Comparison of ENCODE assay signal across 8 mouse cellular contexts in genomic region chr1:132212218-132212617, GRCm38 (mm10). TPM values are rescaled to one million over a fixed set of nuclear protein-coding genes. Genes with fewer than 3 reads are reported as not detected.
DNase-seq lines count a peak whose midpoint lies in the region; ATAC-seq and TF ChIP-seq lines count a peak whose summit lies in the region.

No protein-coding gene starts in this region.

- peaks cover 8% of the 10 kb centered on the region for H3K4me1 ChIP-seq in ES-Bruce4 (ENCODE audit: control insufficient read depth, insufficient read depth, low read length)
- H3K4me1 ChIP-seq in bone marrow macrophage, adult 2 months (ENCODE audit: control insufficient read depth, insufficient read depth, low read length) = no peaks in the 10 kb centered on the region
- peaks cover 14% of the 10 kb centered on the region; the same call in 1 of the 2 replicates for H3K4me1 ChIP-seq in forebrain, embryonic 11.5 days (replicated peaks; ENCODE audit: control insufficient read depth, insufficient read depth, low read length)
- no peaks in the 10 kb centered on the region for H3K4me1 ChIP-seq in heart, postnatal 0 days (ENCODE audit: control insufficient read depth, insufficient read depth)
- H3K4me1 ChIP-seq in liver, embryonic 13.5 days (replicated peaks) = 0 out of 2 replicates have a peak, but pooled peaks cover 7% of the 10 kb centered on the region
- peaks cover 17% of the 10 kb centered on the region for H3K4me1 ChIP-seq in neural tube, embryonic 11.5 days (ENCODE audit: control insufficient read depth, insufficient read depth, low read length)

- no peak overlapping the region for H3K27ac ChIP-seq in ES-Bruce4 (ENCODE audit: insufficient read depth, low read length)
- H3K27ac ChIP-seq in bone marrow macrophage, adult 2 months (ENCODE audit: insufficient read depth, low read depth, low read length) = no peak overlapping the region
- no peak overlapping the region for H3K27ac ChIP-seq in forebrain, embryonic 11.5 days (ENCODE audit: low read depth, low read length)
- no peak overlapping the region for H3K27ac ChIP-seq in heart, postnatal 0 days (ENCODE audit: low read depth)
- no peak overlapping the region for H3K27ac ChIP-seq in liver, embryonic 13.5 days
- no peak overlapping the region for H3K27ac ChIP-seq in neural tube, embryonic 11.5 days (ENCODE audit: low read depth, low read length)

- no peaks in the 10 kb centered on the region for H3K27me3 ChIP-seq in ES-Bruce4 (ENCODE audit: control insufficient read depth, insufficient read depth, low read length, poor library complexity, severe bottlenecking)
- H3K27me3 ChIP-seq in forebrain, embryonic 11.5 days (ENCODE audit: control insufficient read depth, insufficient read depth, low read length) = peaks cover 5% of the 10 kb centered on the region; the same call in 1 of the 2 replicates
- H3K27me3 ChIP-seq in heart, postnatal 0 days (ENCODE audit: control insufficient read depth, insufficient read depth, low read length) = peaks cover 40% of the 10 kb centered on the region
- H3K27me3 ChIP-seq in liver, embryonic 13.5 days = peaks cover 60% of the 10 kb centered on the region
- no peaks in the 10 kb centered on the region for H3K27me3 ChIP-seq in neural tube, embryonic 11.5 days (ENCODE audit: control insufficient read depth, insufficient read depth, low read length)

- TF ChIP-seq EP300 in ES-Bruce4 (IDR thresholded peaks at IDR 0.05; ENCODE audit: insufficient read depth, low read depth, low read length) = no peak
- no peak for TF ChIP-seq EP300 in heart, postnatal 0 days (IDR thresholded peaks at IDR 0.05; ENCODE audit: low read depth)

- no peaks in the 10 kb centered on the region for H3K36me3 ChIP-seq in ES-Bruce4 (ENCODE audit: control insufficient read depth, insufficient read depth, low read length, poor library complexity, severe bottlenecking)
- no peaks in the 10 kb centered on the region for H3K36me3 ChIP-seq in forebrain, embryonic 11.5 days (ENCODE audit: control insufficient read depth, insufficient read depth, low read length)
- H3K36me3 ChIP-seq in heart, postnatal 0 days (replicated peaks; ENCODE audit: control insufficient read depth, insufficient read depth, low read length) = no peaks in the 10 kb centered on the region
- H3K36me3 ChIP-seq in liver, embryonic 13.5 days = no peaks in the 10 kb centered on the region
- no peaks in the 10 kb centered on the region for H3K36me3 ChIP-seq in neural tube, embryonic 11.5 days (ENCODE audit: control insufficient read depth, insufficient read depth, low read length)

- 8% methylated on average over 20 of the region's 20 CpGs for WGBS in forebrain, embryonic 11.5 days
- 8% methylated on average over 20 of the region's 20 CpGs for WGBS in heart, postnatal 0 days
- WGBS in liver, embryonic 13.5 days (ENCODE audit: insufficient replicate concordance) = 9% methylated on average over 20 of the region's 20 CpGs
- 6% methylated on average over 20 of the region's 20 CpGs for WGBS in neural tube, embryonic 11.5 days

- ATAC-seq in forebrain, embryonic 11.5 days (replicated peaks; ENCODE audit: low FRiP score) = peak; percentile 50; the same call in 1 of the 2 replicates
- ATAC-seq in heart, postnatal 0 days (ENCODE audit: insufficient read depth, low read depth) = peak; percentile 53; the same call in 1 of the 2 replicates
- no peak for ATAC-seq in liver, embryonic 13.5 days (ENCODE audit: low read depth)
- ATAC-seq in neural tube, embryonic 11.5 days (ENCODE audit: insufficient read depth, low FRiP score, low TSS enrichment) = peak; percentile 12; the same call in 1 of the 2 replicates

- H3K4me2 ChIP-seq in forebrain, embryonic 11.5 days (ENCODE audit: low read depth, low read length, severe bottlenecking) = peak overlapping the region; percentile 37
- peak overlapping the region; percentile 42 for H3K4me2 ChIP-seq in heart, postnatal 0 days (ENCODE audit: low read depth, low read length)
- peak overlapping the region; percentile 56 for H3K4me2 ChIP-seq in liver, embryonic 13.5 days
- H3K4me2 ChIP-seq in neural tube, embryonic 11.5 days (ENCODE audit: low read depth) = peak overlapping the region; percentile 29

- TF ChIP-seq POLR2A in ES-Bruce4 (IDR thresholded peaks at IDR 0.05; ENCODE audit: insufficient read depth, low read length) = no peak
- no peak for TF ChIP-seq POLR2A in bone marrow macrophage, adult 2 months (IDR thresholded peaks at IDR 0.05; ENCODE audit: borderline replicate concordance, low read depth, low read length)

- no peaks in the 10 kb centered on the region for H3K9me3 ChIP-seq in ES-Bruce4 (replicated peaks; ENCODE audit: control insufficient read depth, insufficient read depth, low read length, poor library complexity, severe bottlenecking)
- H3K9me3 ChIP-seq in forebrain, embryonic 11.5 days (ENCODE audit: control insufficient read depth, low read length) = no peaks in the 10 kb centered on the region
- no peaks in the 10 kb centered on the region for H3K9me3 ChIP-seq in heart, postnatal 0 days (replicated peaks; ENCODE audit: control insufficient read depth, low read length)
- no peaks in the 10 kb centered on the region for H3K9me3 ChIP-seq in liver, embryonic 13.5 days (replicated peaks)
- no peaks in the 10 kb centered on the region for H3K9me3 ChIP-seq in neural tube, embryonic 11.5 days (ENCODE audit: control insufficient read depth, low read length)

- peak overlapping the region; percentile 4; the same call in 1 of the 2 replicates for H3K9ac ChIP-seq in ES-Bruce4 (ENCODE audit: low read depth, poor library complexity, severe bottlenecking)
- peak overlapping the region; percentile 5 for H3K9ac ChIP-seq in forebrain, embryonic 11.5 days (ENCODE audit: low read length)
- no peak overlapping the region for H3K9ac ChIP-seq in heart, postnatal 0 days (replicated peaks; ENCODE audit: low read depth, low read length)
- H3K9ac ChIP-seq in liver, embryonic 13.5 days = peak overlapping the region; percentile 39; the same call in 1 of the 2 replicates
- H3K9ac ChIP-seq in neural tube, embryonic 11.5 days (ENCODE audit: low read length) = peak overlapping the region; percentile 15; the same call in 1 of the 2 replicates

- peak; percentile 78 for DNase-seq in forebrain, embryonic 11.5 days (ENCODE audit: low spot score)
- peak; percentile 29 for DNase-seq in heart, postnatal 0 days (ENCODE audit: low spot score)
- DNase-seq in kidney, postnatal 4 days = peak; percentile 75 to 81
- DNase-seq in liver, embryonic 13.5 days = no peak
- peak; percentile 70 for DNase-seq in neural tube, embryonic 11.5 days (ENCODE audit: low spot score)
- peak; percentile 56 for DNase-seq in urinary bladder, postnatal 14 days (ENCODE audit: low spot score)

- TF ChIP-seq CTCF in ES-Bruce4 (IDR thresholded peaks at IDR 0.05; ENCODE audit: low read depth, low read length) = peak; percentile 87
- TF ChIP-seq CTCF in bone marrow macrophage, adult 2 months (IDR thresholded peaks at IDR 0.05; ENCODE audit: low read depth, low read length) = peak; percentile 96
- TF ChIP-seq CTCF in heart, postnatal 0 days (IDR thresholded peaks at IDR 0.05; ENCODE audit: low read depth) = peak; percentile 58

- H3K4me3 ChIP-seq in ES-Bruce4 (ENCODE audit: low read depth, low read length) = peak overlapping the region; percentile 62
- peak overlapping the region; percentile 9; the same call in 1 of the 2 replicates for H3K4me3 ChIP-seq in bone marrow macrophage, adult 2 months (ENCODE audit: insufficient read depth, low read length)
- peak overlapping the region; percentile 29; the same call in 1 of the 2 replicates for H3K4me3 ChIP-seq in forebrain, embryonic 11.5 days (ENCODE audit: low read depth, low read length)
- H3K4me3 ChIP-seq in heart, postnatal 0 days (ENCODE audit: low read depth, low read length) = peak overlapping the region; percentile 18; the same call in 1 of the 2 replicates
- peak overlapping the region; percentile 32 for H3K4me3 ChIP-seq in liver, embryonic 13.5 days (replicated peaks)
- H3K4me3 ChIP-seq in neural tube, embryonic 11.5 days (ENCODE audit: low read depth, low read length) = peak overlapping the region; percentile 23

RNA-seq across cellular contexts. Expression of gene Gm10188, which starts 17.3 kb away (rescaled TPM):
- polyA plus RNA-seq in ES-Bruce4 (2011; ENCODE audit: insufficient read depth, insufficient read length, low read depth, missing spikeins) = not detected in 2 replicates
- polyA plus RNA-seq in bone marrow macrophage, adult 2 months (2012; ENCODE audit: insufficient read depth, insufficient read length, missing spikeins) = not detected in 2 replicates
- not detected in 2 replicates for polyA plus RNA-seq in forebrain, embryonic 11.5 days (2014; fragmentation: Nextera tagmentation; extraction: Ambion mirVana)
- not detected in 2 replicates for total RNA-seq in heart, postnatal 0 days (2014; rRNA removed; ENCODE audit: low replicate concordance)
- not detected in 2 replicates for polyA plus RNA-seq in heart, postnatal 0 days (2015; fragmentation: Nextera tagmentation; extraction: Ambion mirVana)
- not detected in 2 replicates for polyA plus RNA-seq in liver, embryonic 13.5 days (2015; fragmentation: Nextera tagmentation; extraction: Ambion mirVana)
- polyA plus RNA-seq in neural tube, embryonic 11.5 days (2014; fragmentation: Nextera tagmentation; extraction: Ambion mirVana) = not detected in 2 replicates

RNA-seq across cellular contexts. Expression of gene AC124108.1, which starts 21.0 kb away (rescaled TPM):
- 7.6 and 7.7 TPM in 2 replicates for polyA plus RNA-seq in ES-Bruce4 (2011; ENCODE audit: insufficient read depth, insufficient read length, low read depth, missing spikeins)
- not detected in 2 replicates for polyA plus RNA-seq in bone marrow macrophage, adult 2 months (2012; ENCODE audit: insufficient read depth, insufficient read length, missing spikeins)
- polyA plus RNA-seq in forebrain, embryonic 11.5 days (2014; fragmentation: Nextera tagmentation; extraction: Ambion mirVana) = 4.7 and 5.6 TPM in 2 replicates
- 0.39 TPM in 1 of 2 replicates, not detected in the other for total RNA-seq in heart, postnatal 0 days (2014; rRNA removed; ENCODE audit: low replicate concordance)
- polyA plus RNA-seq in heart, postnatal 0 days (2015; fragmentation: Nextera tagmentation; extraction: Ambion mirVana) = not detected in 2 replicates
- not detected in 2 replicates for polyA plus RNA-seq in liver, embryonic 13.5 days (2015; fragmentation: Nextera tagmentation; extraction: Ambion mirVana)
- 2.2 and 2.6 TPM in 2 replicates for polyA plus RNA-seq in neural tube, embryonic 11.5 days (2014; fragmentation: Nextera tagmentation; extraction: Ambion mirVana)

RNA-seq across cellular contexts. Expression of gene Lemd1, which starts 21.0 kb away (rescaled TPM):
- 16.8 and 20.0 TPM in 2 replicates for polyA plus RNA-seq in ES-Bruce4 (2011; ENCODE audit: insufficient read depth, insufficient read length, low read depth, missing spikeins)
- not detected in 2 replicates for polyA plus RNA-seq in bone marrow macrophage, adult 2 months (2012; ENCODE audit: insufficient read depth, insufficient read length, missing spikeins)
- polyA plus RNA-seq in forebrain, embryonic 11.5 days (2014; fragmentation: Nextera tagmentation; extraction: Ambion mirVana) = 8.1 and 12.1 TPM in 2 replicates
- not detected in 2 replicates for total RNA-seq in heart, postnatal 0 days (2014; rRNA removed; ENCODE audit: low replicate concordance)
- not detected in 2 replicates for polyA plus RNA-seq in heart, postnatal 0 days (2015; fragmentation: Nextera tagmentation; extraction: Ambion mirVana)
- polyA plus RNA-seq in liver, embryonic 13.5 days (2015; fragmentation: Nextera tagmentation; extraction: Ambion mirVana) = not detected in 2 replicates
- 5.6 and 6.8 TPM in 2 replicates for polyA plus RNA-seq in neural tube, embryonic 11.5 days (2014; fragmentation: Nextera tagmentation; extraction: Ambion mirVana)

Comparison
In these comparisons a context has a peak if more than half of its experiments do, and no peak if none do; other contexts are left out.
1. H3K4me3 ChIP-seq: peak in every context shown above with its lines; median percentile 62 in ES-Bruce4; 32 in liver, embryonic 13.5 days; 29 in forebrain, embryonic 11.5 days; 23 in neural tube, embryonic 11.5 days; 18 in heart, postnatal 0 days; 9 in bone marrow macrophage, adult 2 months.